Mouse (Mus musculus) lung, embryonic 14.5 days (tissue): ENCODE data around the gene Nrp2. TPM values are rescaled to one million over a fixed set of nuclear protein-coding genes. Genes with fewer than 3 reads are reported as not detected.

Experiments used
- ATAC-seq: fragments of 200-750 bp; cut with Nextera tagmentation; 2 replicates; pipeline ENCODE4 v1.8.0; 2017; ENCODE audit warnings: mild to moderate bottlenecking, moderate TSS enrichment, moderate library complexity; ENCODE audit not compliant: insufficient read depth
- DNase-seq: peaks from one replicate; pipeline ENCODE4 v3.0.0-alpha.2; 2015
- H3K27ac ChIP-seq: fragments of 300-500 bp; sonication (generic); 2 replicates; pipeline ENCODE4 v1.5.1; 2014; ENCODE audit warnings: low read depth, mild to moderate bottlenecking, moderate library complexity
- H3K27me3 ChIP-seq: fragments of 300-500 bp; sonication (generic); 2 replicates; pipeline ENCODE4 v1.6.1; 2014; ENCODE audit warnings: low read length, control low read depth; ENCODE audit not compliant: insufficient read depth
- H3K36me3 ChIP-seq: fragments of 300-500 bp; sonication (generic); 2 replicates; pipeline ENCODE4 v1.6.1; 2014; ENCODE audit warnings: control low read depth; ENCODE audit not compliant: insufficient read depth
- H3K4me1 ChIP-seq: fragments of 300-500 bp; sonication (generic); 2 replicates; pipeline ENCODE4 v1.6.1; 2014; ENCODE audit warnings: antibody characterized with exemption, control low read depth; ENCODE audit not compliant: insufficient read depth
- H3K4me2 ChIP-seq: fragments of 300-500 bp; sonication (generic); 2 replicates; pipeline ENCODE4 v1.6.1; 2014; ENCODE audit warnings: mild to moderate bottlenecking
- H3K4me3 ChIP-seq: fragments of 300-500 bp; sonication (generic); 2 replicates; pipeline ENCODE4 v1.5.1; 2014; ENCODE audit warnings: low read depth, low read length
- H3K9ac ChIP-seq: fragments of 300-500 bp; sonication (generic); 2 replicates; pipeline ENCODE4 v1.6.1; 2014
- H3K9me3 ChIP-seq: fragments of 300-500 bp; sonication (generic); 2 replicates; pipeline ENCODE4 v1.6.1; 2016; ENCODE audit warnings: low read depth, low read length, control low read depth
- CTCF ChIP-seq: IDR thresholded peaks from 2 replicates; pipeline ENCODE4 v1.5.1; 2016; ENCODE audit warnings: antibody characterized with exemption, low read depth
- WGBS: fragments of 180-500 bp; shearing (Covaris S2); extraction: QIAGEN DNeasy Blood & Tissue Kit; methylation state at CpG from one replicate; pipeline ENCODE4 v1.1.7; 2014; 5-methylcytosine and 5-hydroxymethylcytosine counted together
- polyA plus RNA-seq: library from polyadenylated mRNA; unstranded; fragments of >200 nt; fragmentation: Nextera tagmentation; extraction: Ambion mirVana; gene quantifications from 2 replicates; pipeline ENCODE4 v1.2.1, GENCODE M21; 2014

Nrp2 gene
- polyA plus RNA-seq, 1 experiment from 2014 or later: 10.8 TPM

- peaks cover 16% of the 10 kb centered on the region; the same call in 1 of the 2 replicates for H3K4me1 ChIP-seq
- DNase-seq: no peak
- 52% methylated on average over 17 of the region's 17 CpGs for WGBS
Measured at GRCm38 (mm10) chr1:62713021-62713676, 10.1 kb downstream of the Nrp2 start.

GRCm38 (mm10) chr1:62715004-62715403, 11.9 kb downstream of the Nrp2 start:
- TF ChIP-seq CTCF: no peak
- no peak for ATAC-seq
- Histone ChIP-seq H3K9ac (no peak overlapping the region), H3K9me3 (no peaks in the 10 kb centered on the region), H3K4me1 (peaks cover 10% of the 10 kb centered on the region; the same call in 1 of the 2 replicates), H3K4me3 (no peak overlapping the region), H3K27me3 (no peaks in the 10 kb centered on the region), H3K36me3 (no peaks in the 10 kb centered on the region), H3K4me2 (no peak overlapping the region), H3K27ac (no peak overlapping the region)
- no peak for DNase-seq
- WGBS: 91% methylated on average over 1 of the region's 1 CpGs

More at GRCm38 (mm10) chr1:62713021-62713676, 10.1 kb downstream of the Nrp2 start:
- Histone ChIP-seq H3K27ac (no peak overlapping the region), H3K27me3 (peaks cover 7% of the 10 kb centered on the region; the same call in 1 of the 2 replicates), H3K9ac (no peak overlapping the region), H3K4me2 (no peak overlapping the region), H3K9me3 (no peaks in the 10 kb centered on the region), H3K4me3 (no peak overlapping the region), H3K36me3 (no peaks in the 10 kb centered on the region)
- TF ChIP-seq CTCF: no peak
- no peak for ATAC-seq

- TF ChIP-seq CTCF: no peak
- Histone ChIP-seq H3K27me3 (no peaks in the 10 kb centered on the region), H3K4me3 (no peak overlapping the region), H3K27ac (no peak overlapping the region), H3K4me1 (peaks cover 4% of the 10 kb centered on the region; the same call in 1 of the 2 replicates), H3K9ac (no peak overlapping the region), H3K4me2 (no peak overlapping the region), H3K36me3 (no peaks in the 10 kb centered on the region), H3K9me3 (no peaks in the 10 kb centered on the region)
- WGBS: 47% methylated on average over 4 of the region's 4 CpGs
- no peak for ATAC-seq
- no peak for DNase-seq
Measured at GRCm38 (mm10) chr1:62715692-62716091, 12.6 kb downstream of the Nrp2 start.

- Histone ChIP-seq H3K9ac (no peak overlapping the region), H3K36me3 (no peaks in the 10 kb centered on the region), H3K4me1 (0 out of 2 replicates have a peak, but pooled peaks cover 2% of the 10 kb centered on the region), H3K4me2 (no peak overlapping the region), H3K4me3 (no peak overlapping the region), H3K27me3 (no peaks in the 10 kb centered on the region), H3K9me3 (no peaks in the 10 kb centered on the region), H3K27ac (no peak overlapping the region)
- DNase-seq (no peak), ATAC-seq (peak; percentile 24; the same call in 1 of the 2 replicates)
- WGBS: 49% methylated on average over 10 of the region's 10 CpGs
- no peak for TF ChIP-seq CTCF
Measured at GRCm38 (mm10) chr1:62716836-62717478, 13.9 kb downstream of the Nrp2 start.

- TF ChIP-seq CTCF: peak; percentile 60
- Histone ChIP-seq H3K9ac (no peak overlapping the region), H3K4me3 (no peak overlapping the region), H3K9me3 (peaks cover 3% of the 10 kb centered on the region; the same call in 1 of the 2 replicates), H3K27ac (no peak overlapping the region), H3K36me3 (0 out of 2 replicates have a peak, but pooled peaks cover 3% of the 10 kb centered on the region), H3K27me3 (no peaks in the 10 kb centered on the region), H3K4me2 (no peak overlapping the region), H3K4me1 (0 out of 2 replicates have a peak, but pooled peaks cover 2% of the 10 kb centered on the region)
- ATAC-seq (no peak), DNase-seq (peak; percentile 53)
- WGBS: 66% methylated on average over 13 of the region's 13 CpGs
Measured at GRCm38 (mm10) chr1:62717552-62718236, 14.6 kb downstream of the Nrp2 start.

- ATAC-seq (no peak), DNase-seq (no peak)
- no peak overlapping the region for H3K27ac ChIP-seq
- TF ChIP-seq CTCF: no peak
- no peaks in the 10 kb centered on the region for H3K27me3 ChIP-seq
- H3K4me1 ChIP-seq: peaks cover 2% of the 10 kb centered on the region; the same call in 1 of the 2 replicates
- no peak overlapping the region for H3K9ac ChIP-seq
- peaks cover 4% of the 10 kb centered on the region; the same call in 1 of the 2 replicates for H3K9me3 ChIP-seq
- 0 out of 2 replicates have a peak, but pooled peaks cover 3% of the 10 kb centered on the region for H3K36me3 ChIP-seq
- no peak overlapping the region for H3K4me3 ChIP-seq
- H3K4me2 ChIP-seq: no peak overlapping the region
- WGBS: 61% methylated on average over 5 of the region's 5 CpGs
Measured at GRCm38 (mm10) chr1:62718237-62718571, 15.1 kb downstream of the Nrp2 start.

- Histone ChIP-seq H3K4me2 (no peak overlapping the region), H3K36me3 (0 out of 2 replicates have a peak, but pooled peaks cover 3% of the 10 kb centered on the region), H3K9ac (no peak overlapping the region), H3K9me3 (peaks cover 4% of the 10 kb centered on the region; the same call in 1 of the 2 replicates), H3K4me1 (peaks cover 7% of the 10 kb centered on the region; the same call in 1 of the 2 replicates), H3K27ac (no peak overlapping the region), H3K27me3 (no peaks in the 10 kb centered on the region), H3K4me3 (no peak overlapping the region)
- TF ChIP-seq CTCF: no peak
- DNase-seq: no peak
- WGBS: 71% methylated on average over 8 of the region's 8 CpGs
- no peak for ATAC-seq
Measured at GRCm38 (mm10) chr1:62718750-62719149, 15.7 kb downstream of the Nrp2 start.
